Mouse (Mus musculus): ENCODE measurements around the gene Camk1d.
"Not testable (repeated sequence)": the region's sequence is repeated elsewhere in the genome, so short reads cannot be mapped to it uniquely, and the experiment has no call there.

Camk1d gene

GRCm38 (mm10) chr2:5314530-5315166, 399.7 kb downstream of the Camk1d start:
- no peak for DNase-seq

GRCm38 (mm10) chr2:5305156-5305555, 409.2 kb downstream of the Camk1d start:
- DNase-seq = no peak

GRCm38 (mm10) chr2:5304451-5304850, 409.9 kb downstream of the Camk1d start:
- no peak for DNase-seq

- DNase-seq = no peak
Observed at GRCm38 (mm10) chr2:5301286-5301685, 413.0 kb downstream of the Camk1d start.

- DNase-seq = no peak
Observed at GRCm38 (mm10) chr2:5298071-5298470, 416.2 kb downstream of the Camk1d start.

GRCm38 (mm10) chr2:5296749-5297545, 417.4 kb downstream of the Camk1d start:
- DNase-seq = no peak

- DNase-seq = no peak
Observed at GRCm38 (mm10) chr2:5295098-5295497, 419.2 kb downstream of the Camk1d start.

- DNase-seq = no peak
Observed at GRCm38 (mm10) chr2:5294451-5294850, 419.9 kb downstream of the Camk1d start.

- DNase-seq = no peak
Observed at GRCm38 (mm10) chr2:5288593-5288992, 425.7 kb downstream of the Camk1d start.

- no peak for DNase-seq
Observed at GRCm38 (mm10) chr2:5287044-5287380, 427.3 kb downstream of the Camk1d start.

- no peak for DNase-seq
Observed at GRCm38 (mm10) chr2:5286189-5287043, 427.9 kb downstream of the Camk1d start.

GRCm38 (mm10) chr2:5284351-5284750, 430.0 kb downstream of the Camk1d start:
- DNase-seq = no peak

GRCm38 (mm10) chr2:5282623-5283022, 431.7 kb downstream of the Camk1d start:
- no peak for DNase-seq

GRCm38 (mm10) chr2:5267980-5268379, 446.3 kb downstream of the Camk1d start:
- no peak for DNase-seq

GRCm38 (mm10) chr2:5262279-5262678, 452.0 kb downstream of the Camk1d start:
- DNase-seq = no peak

- DNase-seq = no peak
Observed at GRCm38 (mm10) chr2:5258250-5258649, 456.1 kb downstream of the Camk1d start.

- DNase-seq = no peak
Observed at GRCm38 (mm10) chr2:5249969-5250368, 464.3 kb downstream of the Camk1d start.

- DNase-seq = not testable (repeated sequence)
Observed at GRCm38 (mm10) chr2:5249199-5249598, 465.1 kb downstream of the Camk1d start.
